10 mouse cellular contexts compared by ENCODE assay signal in the genomic region with DNA sequence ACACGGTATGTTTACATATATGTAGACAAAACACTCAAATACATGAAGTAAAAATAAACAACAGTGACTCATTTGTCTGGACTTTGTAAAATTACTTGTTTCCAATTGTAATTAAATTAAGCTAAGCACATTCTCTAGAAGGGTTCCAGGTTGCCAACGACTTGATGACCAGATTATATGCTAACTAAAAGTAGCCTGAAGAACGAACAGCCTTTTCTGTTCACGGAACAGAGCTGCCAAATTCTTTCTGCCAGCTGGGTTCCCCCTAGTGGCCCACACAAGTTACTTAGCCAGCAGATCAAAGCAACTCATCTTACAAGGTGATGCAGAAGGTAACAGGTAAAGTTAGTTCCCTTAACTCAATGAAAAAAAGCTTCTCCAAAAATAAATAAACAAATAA. TPM values are rescaled to one million over a fixed set of nuclear protein-coding genes. Genes with fewer than 3 reads are reported as not detected.
DNase-seq lines count a peak whose midpoint lies in the region; TF ChIP-seq lines count a peak whose summit lies in the region.
"Had no signal": no experiment of that assay in that cellular context is flagged by ENCODE, and none has a peak within 500 bp of the region (broad histone marks: within the 10 kb centered on the region; RNA-seq: fewer than 3 reads in every experiment).

No protein-coding gene starts in this region.

- TF ChIP-seq POLR2A in small intestine, adult 2 months (IDR thresholded peaks at IDR 0.05; ENCODE audit: low read depth, low read length), result no peak

- intact Hi-C loops in gastrocnemius, postnatal 36 days (cut with DNase I), result no loop called here

- H3K36me3 ChIP-seq in small intestine, adult 2 months (ENCODE audit: control insufficient read depth, insufficient read depth, low read length), result no peaks in the 10 kb centered on the region

- 11% methylated on average over 4 of the region's 4 CpGs for WGBS in small intestine, adult 2 months

- no peak overlapping the region for H3K4me3 ChIP-seq in small intestine, adult 2 months (ENCODE audit: low read depth, low read length)

- DNase-seq in adrenal gland, postnatal 14 days, result peak; percentile 42
- DNase-seq in adrenal gland, adult 8-10 months, result no peak
- DNase-seq in layer of hippocampus, adult 11-12 months (ENCODE audit: low spot score), result peak; percentile 23
- DNase-seq in layer of hippocampus, postnatal 25 days (ENCODE audit: extremely low spot score in 1 of 2, low spot score in 1 of 2), result no peak
- DNase-seq in R1 (ENCODE audit: low read depth, low spot score), result peak; percentile 43
- DNase-seq in kidney, postnatal 14 days, result peak; percentile 47
- no peak for DNase-seq in gastrocnemius, postnatal 36 days

- H3K27me3 ChIP-seq in small intestine, adult 2 months (ENCODE audit: control insufficient read depth, insufficient read depth, low read length), result no peaks in the 10 kb centered on the region

- no peaks in the 10 kb centered on the region for H3K4me1 ChIP-seq in small intestine, adult 2 months (ENCODE audit: control insufficient read depth, insufficient read depth, insufficient read length, low read length)

- peak; percentile 32; the same call in 1 of the 2 replicates for TF ChIP-seq CTCF in small intestine, adult 2 months (IDR thresholded peaks at IDR 0.05; ENCODE audit: extremely low read depth, insufficient read length, insufficient replicate concordance, low read depth, low read length)

- H3K27ac ChIP-seq in small intestine, adult 2 months (ENCODE audit: insufficient read depth, low read depth, low read length), result no peak overlapping the region
- H3K27ac ChIP-seq: macrophage had no signal

RNA-seq across cellular contexts. Expression of gene Fcamr, which starts 16.6 kb away (rescaled TPM):
- total RNA-seq in adrenal gland, postnatal 14 days (2021), result not detected in 2 replicates
- under 1 TPM in 1 of 4 experiments, not detected in 3; 0.22 TPM for total RNA-seq in adrenal gland, adult 8-10 months (2022)
- not detected for total RNA-seq in layer of hippocampus, postnatal 25 days (2021)
- 0.74 and 1.6 TPM in 2 replicates for polyA plus RNA-seq in small intestine, adult 2 months (2012; rRNA removed)
- total RNA-seq in gastrocnemius, postnatal 36 days (2021), result under 1 TPM in 1 of 2 experiments, not detected in 1; 0.27 TPM
- polyA plus RNA-seq: C2C12, macrophage had no signal

RNA-seq across cellular contexts. Expression of gene Pigr, which starts 42.4 kb away (rescaled TPM):
- 0.19 and 5.1 TPM in 2 replicates for total RNA-seq in adrenal gland, postnatal 14 days (2021)
- total RNA-seq in adrenal gland, adult 8-10 months (2022), result under 1 TPM; 0.09 to 0.51 (median 0.35) TPM
- not detected for total RNA-seq in layer of hippocampus, postnatal 25 days (2021)
- polyA plus RNA-seq in small intestine, adult 2 months (2012; rRNA removed), result 747 and 1,110 TPM in 2 replicates
- total RNA-seq in gastrocnemius, postnatal 36 days (2021), result under 1 TPM in 1 of 2 experiments, not detected in 1; 0.13 TPM
- polyA plus RNA-seq: C2C12, macrophage had no signal

RNA-seq across cellular contexts. Expression of gene AA986860, which starts 52.3 kb away (rescaled TPM):
- 2.1 and 2.7 TPM in 2 replicates for total RNA-seq in adrenal gland, postnatal 14 days (2021)
- 10 to 100 TPM in 2 of 4 experiments, 1 to 10 TPM in 2; 3.7 to 16.2 (median 8.1) TPM for total RNA-seq in adrenal gland, adult 8-10 months (2022)
- 1 to 10 TPM; 1.7 to 2.2 TPM for total RNA-seq in layer of hippocampus, postnatal 25 days (2021)
- polyA plus RNA-seq in small intestine, adult 2 months (2012; rRNA removed), result 15.1 and 64.1 TPM in 2 replicates
- total RNA-seq in gastrocnemius, postnatal 36 days (2021), result under 1 TPM; 0.15 to 0.30 TPM

RNA-seq across cellular contexts. Expression of gene Pfkfb2, which starts 55.0 kb away (rescaled TPM):
- 19.5 and 23.1 TPM in 2 replicates for total RNA-seq in adrenal gland, postnatal 14 days (2021)
- 100 to 1,000 TPM in 1 of 4 experiments, 10 to 100 TPM in 3; 29.4 to 107 (median 61.6) TPM for total RNA-seq in adrenal gland, adult 8-10 months (2022)
- total RNA-seq in layer of hippocampus, postnatal 25 days (2021), result 10 to 100 TPM; 38.6 to 53.6 TPM
- polyA plus RNA-seq in small intestine, adult 2 months (2012; rRNA removed), result 4.2 and 9.6 TPM in 2 replicates
- total RNA-seq in gastrocnemius, postnatal 36 days (2021), result 10 to 100 TPM in 1 of 2 experiments, 1 to 10 TPM in 1; 9.6 to 12.8 TPM

Comparison
In these comparisons a context has a peak if more than half of its experiments do, and no peak if none do; other contexts are left out.
1. DNase-seq: peak in adrenal gland, postnatal 14 days (single experiment), layer of hippocampus, adult 11-12 months (single experiment), R1 (single experiment) and kidney, postnatal 14 days (single experiment); none in adrenal gland, adult 8-10 months (single experiment), layer of hippocampus, postnatal 25 days (0 of 2) and gastrocnemius, postnatal 36 days (0 of 2).